Mouse (Mus musculus) forebrain, postnatal 0 days (tissue): ENCODE data around the gene Mthfd1l. TPM values are rescaled to one million over a fixed set of nuclear protein-coding genes. Genes with fewer than 3 reads are reported as not detected.
A peak's percentile ranks its signal among the peaks of the same experiment; 100 is the strongest.

Source experiments
- ATAC-seq: fragments of 200-750 bp; cut with Nextera tagmentation; 2 replicates; pipeline ENCODE4 v1.8.0; 2017; ENCODE audit warnings: mild to moderate bottlenecking, moderate library complexity
- DNase-seq: peaks from one replicate; pipeline ENCODE4 v3.0.0-alpha.2; 2015
- H3K27ac ChIP-seq: fragments of 300-500 bp; sonication (generic); 2 replicates; pipeline ENCODE4 v1.5.1; 2014; ENCODE audit warnings: low read depth, mild to moderate bottlenecking, antibody characterized with exemption, low read length, moderate library complexity, mixed read lengths
- H3K27me3 ChIP-seq: fragments of 300-500 bp; sonication (generic); 2 replicates; pipeline ENCODE4 v1.6.1; 2014; ENCODE audit warnings: mild to moderate bottlenecking, low read length, mixed read lengths; ENCODE audit not compliant: insufficient read depth
- H3K36me3 ChIP-seq: fragments of 300-500 bp; sonication (generic); 2 replicates; pipeline ENCODE4 v1.6.1; 2014; ENCODE audit warnings: mild to moderate bottlenecking, moderate library complexity; ENCODE audit not compliant: insufficient read depth
- H3K4me1 ChIP-seq: fragments of 300-500 bp; sonication (generic); 2 replicates; pipeline ENCODE4 v1.6.1; 2014; ENCODE audit warnings: antibody characterized with exemption; ENCODE audit not compliant: insufficient read depth
- H3K4me2 ChIP-seq: fragments of 300-500 bp; sonication (generic); 2 replicates; pipeline ENCODE4 v1.6.1; 2014; ENCODE audit warnings: low read depth, mild to moderate bottlenecking, moderate library complexity
- H3K4me3 ChIP-seq: fragments of 300-500 bp; sonication (generic); 2 replicates; pipeline ENCODE4 v1.5.1; 2014; ENCODE audit warnings: low read depth, low read length, mixed read lengths
- H3K9ac ChIP-seq: fragments of 300-500 bp; sonication (generic); 2 replicates; pipeline ENCODE4 v1.6.1; 2014; ENCODE audit warnings: mild to moderate bottlenecking
- H3K9me3 ChIP-seq: fragments of 300-500 bp; sonication (generic); 2 replicates; pipeline ENCODE4 v1.6.1; 2016; ENCODE audit warnings: low read length
- CTCF ChIP-seq: sonication (generic); IDR thresholded peaks from 2 replicates; pipeline ENCODE4 v1.5.1; 2016; ENCODE audit warnings: antibody characterized with exemption, control low read depth, low read depth
- WGBS: fragments of 180-500 bp; shearing (Covaris S2); extraction: QIAGEN DNeasy Blood & Tissue Kit; methylation state at CpG from one replicate; pipeline ENCODE4 v1.1.7; 2014; 5-methylcytosine and 5-hydroxymethylcytosine counted together
- polyA plus RNA-seq: library from polyadenylated mRNA; unstranded; fragments of >200 nt; fragmentation: Nextera tagmentation; extraction: Ambion mirVana; gene quantifications from 2 replicates; pipeline ENCODE4 v1.2.1, GENCODE M21; 2015
- total RNA-seq: library from RNA; depleted of rRNA; stranded (reverse); fragments of >200 nt; gene quantifications from 2 replicates; pipeline ENCODE4 v1.2.3, GENCODE M21; 2014

Mthfd1l gene
- total and polyA plus RNA-seq, 2 experiments from 2014 or later: 5.9 to 9.1 TPM

DNA sequence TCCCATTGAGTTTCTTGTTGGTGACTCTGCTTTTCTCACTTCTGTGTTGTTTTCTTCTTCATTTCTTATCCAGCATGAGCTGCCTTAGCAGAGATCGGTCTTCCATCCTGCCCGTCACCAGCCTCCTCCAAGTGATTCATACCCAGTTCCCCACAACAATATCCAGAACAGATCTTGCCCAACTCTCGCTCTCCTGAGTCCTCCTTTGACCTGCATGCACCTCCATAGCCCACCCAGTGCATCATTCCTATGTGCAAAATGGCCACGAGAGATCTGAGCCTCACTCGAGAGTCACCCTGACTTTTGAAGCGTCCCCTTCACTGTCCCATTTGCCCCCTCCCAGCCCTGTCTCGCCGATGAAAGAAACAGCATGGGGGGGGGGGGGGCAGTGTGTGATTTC, 120.1 kb downstream of the Mthfd1l start:
- WGBS: 93% methylated on average over 8 of the region's 8 CpGs
- no peak for TF ChIP-seq CTCF
- no peak for DNase-seq
- H3K36me3 ChIP-seq: no peaks in the 10 kb centered on the region
- no peak overlapping the region for H3K27ac ChIP-seq
- no peak overlapping the region for H3K9ac ChIP-seq
- no peak overlapping the region for H3K4me2 ChIP-seq
- H3K4me3 ChIP-seq: no peak overlapping the region
- H3K4me1 ChIP-seq: no peaks in the 10 kb centered on the region
- H3K27me3 ChIP-seq: no peaks in the 10 kb centered on the region
- no peak for ATAC-seq
- H3K9me3 ChIP-seq: no peaks in the 10 kb centered on the region

DNA sequence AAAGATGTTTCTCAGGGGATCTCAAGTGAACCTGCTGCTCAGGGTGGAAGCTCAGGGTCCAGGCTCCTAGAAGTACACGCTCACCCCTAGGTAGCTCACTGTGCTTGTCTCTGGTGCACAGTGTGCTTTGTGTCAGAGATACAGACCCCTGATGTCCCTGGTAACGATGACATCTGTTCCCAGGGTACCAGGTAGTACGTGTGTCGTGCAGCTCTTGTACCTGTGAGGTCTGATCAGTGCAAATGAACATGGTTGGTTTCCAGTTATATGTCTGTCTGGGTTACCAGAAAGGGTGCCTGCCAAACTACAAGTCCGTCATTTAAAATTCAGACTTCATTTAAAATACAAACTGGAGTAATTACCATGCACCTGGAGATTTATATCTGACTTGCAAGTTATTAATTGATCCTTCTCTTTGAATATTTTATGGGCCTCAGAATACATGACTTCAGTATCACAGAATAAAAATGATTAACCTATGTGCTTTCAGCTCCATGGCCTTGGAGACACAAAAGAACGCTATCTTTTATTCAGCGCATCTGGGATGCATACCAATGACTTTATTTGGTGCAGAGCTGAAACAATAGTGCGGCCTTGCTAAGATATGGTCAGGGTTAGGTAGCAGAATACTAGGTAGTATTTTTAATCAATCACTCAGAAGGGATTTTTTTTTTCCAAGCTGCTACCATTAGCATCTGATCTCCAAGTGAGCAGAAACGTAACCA, 121.3 kb downstream of the Mthfd1l start:
- no peak for TF ChIP-seq CTCF
- Histone ChIP-seq H3K4me3 (no peak overlapping the region), H3K27me3 (no peaks in the 10 kb centered on the region), H3K4me1 (no peaks in the 10 kb centered on the region), H3K9me3 (no peaks in the 10 kb centered on the region), H3K36me3 (no peaks in the 10 kb centered on the region), H3K4me2 (no peak overlapping the region), H3K27ac (no peak overlapping the region), H3K9ac (no peak overlapping the region)
- 71% methylated on average over 9 of the region's 9 CpGs for WGBS
- ATAC-seq: no peak
- DNase-seq: no peak

DNA sequence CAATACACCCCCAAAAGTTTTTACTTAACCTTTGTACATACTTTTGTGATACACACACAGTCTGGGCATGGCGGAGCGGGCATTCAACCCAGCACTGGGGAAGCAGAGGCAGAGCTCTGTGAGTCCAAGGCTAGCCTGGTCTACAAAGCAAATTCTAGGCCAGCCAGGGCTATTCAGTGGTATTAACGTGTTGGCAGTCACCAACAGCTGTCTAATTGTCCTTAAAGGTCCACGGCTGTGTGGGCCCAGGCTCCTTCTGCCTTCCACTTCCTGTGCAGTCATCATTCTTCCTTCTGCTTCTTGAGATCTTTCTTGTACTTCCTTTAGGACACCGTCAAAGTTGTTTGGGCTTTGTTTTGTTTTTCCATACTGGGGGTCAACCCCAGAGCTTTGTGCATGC, 123.2 kb downstream of the Mthfd1l start:
- H3K9me3 ChIP-seq: no peaks in the 10 kb centered on the region
- ATAC-seq (no peak), DNase-seq (no peak)
- no peaks in the 10 kb centered on the region for H3K27me3 ChIP-seq
- no peak overlapping the region for H3K4me3 ChIP-seq
- no peak overlapping the region for H3K4me2 ChIP-seq
- H3K9ac ChIP-seq: no peak overlapping the region
- TF ChIP-seq CTCF: no peak
- H3K36me3 ChIP-seq: no peaks in the 10 kb centered on the region
- WGBS: 86% methylated on average over 5 of the region's 5 CpGs
- no peak overlapping the region for H3K27ac ChIP-seq
- no peaks in the 10 kb centered on the region for H3K4me1 ChIP-seq

DNA sequence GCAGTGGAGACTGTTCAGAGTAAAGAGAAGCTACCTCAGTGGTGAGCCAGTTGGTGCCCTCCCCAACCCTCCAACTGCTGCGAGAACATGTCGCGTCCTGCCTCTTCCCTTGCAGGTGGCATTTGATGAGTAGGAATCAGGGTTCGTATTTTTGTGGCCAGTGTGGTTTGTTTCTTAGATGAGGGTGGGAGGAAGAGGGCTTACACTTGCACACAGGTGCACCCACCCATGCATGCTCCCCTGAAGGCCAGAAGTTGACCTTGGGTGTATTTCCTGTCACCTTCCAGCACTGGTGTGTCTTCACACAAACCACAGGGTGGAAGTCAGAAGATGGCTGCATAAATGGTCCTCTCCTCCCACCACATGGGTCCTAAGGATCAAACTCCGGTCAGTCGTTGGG, 127.1 kb downstream of the Mthfd1l start:
- Histone ChIP-seq H3K9me3 (no peaks in the 10 kb centered on the region), H3K27me3 (no peaks in the 10 kb centered on the region), H3K4me3 (no peak overlapping the region), H3K9ac (no peak overlapping the region), H3K27ac (no peak overlapping the region), H3K36me3 (no peaks in the 10 kb centered on the region), H3K4me1 (no peaks in the 10 kb centered on the region), H3K4me2 (no peak overlapping the region)
- ATAC-seq (no peak), DNase-seq (no peak)
- no peak for TF ChIP-seq CTCF
- WGBS: 97% methylated on average over 6 of the region's 6 CpGs

DNA sequence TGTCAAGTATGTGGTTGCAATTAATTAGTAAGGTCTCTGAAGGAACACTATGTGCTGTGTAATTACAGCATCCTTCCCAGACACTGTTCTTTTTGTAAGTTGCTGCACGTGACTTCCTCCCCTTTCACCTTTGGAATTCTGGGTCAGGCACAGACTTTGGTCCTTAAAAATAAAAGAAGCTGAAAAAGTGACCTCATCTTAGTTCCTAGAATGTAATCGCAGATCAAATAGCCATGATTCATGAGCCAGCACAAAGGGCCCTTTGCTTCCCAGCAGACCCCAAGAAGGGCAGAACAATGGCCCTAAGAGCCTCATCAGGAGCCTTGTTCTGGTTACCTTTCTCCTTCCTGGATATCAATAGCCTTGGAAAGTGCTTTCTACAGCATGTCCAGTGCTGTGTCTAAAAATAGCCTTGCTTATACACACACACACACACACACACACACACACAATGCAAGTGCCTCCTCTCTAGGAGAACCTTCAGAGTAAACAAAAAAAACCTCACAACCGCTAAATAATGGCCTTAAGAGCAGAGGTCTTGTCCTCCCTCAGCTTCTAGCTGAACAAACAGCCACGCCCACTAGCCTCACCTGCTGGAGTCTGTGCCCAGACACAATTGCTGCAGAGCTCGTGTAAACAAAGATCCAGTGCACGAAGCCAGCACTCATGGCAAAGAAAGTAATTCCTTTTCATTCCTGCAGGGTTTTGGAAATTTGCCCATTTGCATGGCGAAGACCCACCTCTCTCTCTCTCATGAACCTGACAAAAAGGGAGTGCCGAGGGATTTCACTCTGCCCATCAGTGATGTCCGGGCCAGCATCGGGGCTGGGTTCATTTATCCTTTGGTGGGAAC, 133.0 kb downstream of the Mthfd1l start:
- 9% methylated on average over 10 of the region's 10 CpGs for WGBS
- H3K36me3 ChIP-seq: no peaks in the 10 kb centered on the region
- H3K9ac ChIP-seq: no peak overlapping the region
- no peaks in the 10 kb centered on the region for H3K27me3 ChIP-seq
- H3K4me2 ChIP-seq: 0 out of 2 replicates have a peak overlapping the region, but pooled peaks have one; percentile 14
- H3K4me3 ChIP-seq: no peak overlapping the region
- H3K4me1 ChIP-seq: peaks cover 4% of the 10 kb centered on the region; the same call in 1 of the 2 replicates
- peak; percentile 48 for TF ChIP-seq CTCF
- no peaks in the 10 kb centered on the region for H3K9me3 ChIP-seq
- peak overlapping the region; percentile 42 for H3K27ac ChIP-seq
- ATAC-seq (peak; percentile 23), DNase-seq (peak; percentile 69)

DNA sequence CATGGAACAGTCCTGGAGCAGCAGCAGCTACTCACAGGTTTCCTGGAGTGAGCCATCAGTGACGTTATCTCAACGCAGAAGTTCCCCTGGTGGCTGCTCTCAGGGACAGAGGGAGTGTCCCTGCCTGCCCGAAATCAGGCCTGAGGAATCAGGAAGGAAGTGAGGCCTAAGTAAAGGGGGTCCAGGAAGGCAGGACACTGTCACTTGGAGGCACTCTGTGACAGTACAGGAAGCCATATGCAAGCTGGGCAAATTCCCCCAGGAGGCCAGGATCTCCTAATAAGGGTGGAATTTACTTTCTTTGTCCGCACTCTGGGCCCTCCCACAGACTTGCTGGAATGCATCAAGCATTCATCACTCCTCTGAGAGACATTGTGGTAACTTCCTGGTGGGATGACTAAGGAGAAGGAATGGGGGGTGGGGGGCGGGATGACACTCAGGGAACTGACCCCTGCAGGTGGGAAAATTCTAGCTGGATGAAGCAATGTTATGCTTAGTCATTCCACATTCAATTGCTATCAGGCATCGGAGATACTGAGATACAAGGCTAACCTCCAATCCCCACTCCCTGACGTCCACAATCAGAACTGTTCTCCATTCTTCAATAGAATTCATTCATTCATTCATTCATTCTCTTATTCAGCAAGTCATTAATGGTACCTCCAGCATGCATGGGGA, 134.9 kb downstream of the Mthfd1l start:
- WGBS: 35% methylated on average over 7 of the region's 7 CpGs
- Histone ChIP-seq H3K36me3 (no peaks in the 10 kb centered on the region), H3K9me3 (no peaks in the 10 kb centered on the region), H3K27me3 (no peaks in the 10 kb centered on the region), H3K4me3 (no peak overlapping the region), H3K4me1 (peaks cover 8% of the 10 kb centered on the region), H3K27ac (no peak overlapping the region; the same call in 1 of the 2 replicates), H3K9ac (no peak overlapping the region), H3K4me2 (no peak overlapping the region)
- ATAC-seq: no peak
- no peak; the same call in 1 of the 2 replicates for TF ChIP-seq CTCF
- DNase-seq: no peak
